Mouse (Mus musculus) CH12.LX (cell line): ENCODE results near the gene Coq10b. TPM values are rescaled to one million over a fixed set of nuclear protein-coding genes. Genes with fewer than 3 reads are reported as not detected.

Source experiments
- DNase-seq: peaks from one replicate; pipeline ENCODE4 v3.0.0-alpha.2; 2013; ENCODE audit errors: extremely low read depth
- H3K27ac ChIP-seq: 2 replicates; pipeline ENCODE4 v1.5.1; 2012; ENCODE audit warnings: low read depth, mild to moderate bottlenecking, control low read depth, moderate library complexity; ENCODE audit not compliant: insufficient read depth
- H3K27me3 ChIP-seq: replicated peaks from 2 replicates; pipeline ENCODE3; 2012; ENCODE audit warnings: inconsistent platforms
- H3K36me3 ChIP-seq, 2 experiments: replicated peaks in 1 of 2; 2 replicates each; pipeline versions ENCODE3 to v1.6.1; 2012; ENCODE audit warnings: inconsistent platforms in 1 of 2, low read length in 1 of 2, mild to moderate bottlenecking in 1 of 2, mixed read lengths in 1 of 2, moderate library complexity in 1 of 2; ENCODE audit not compliant: control insufficient read depth in 1 of 2, insufficient read depth in 1 of 2
- H3K4me1 ChIP-seq, 2 experiments: 2 replicates each; pipeline ENCODE4 v1.6.1; 2012; ENCODE audit warnings: inconsistent platforms in 1 of 2, moderate library complexity in 1 of 2; ENCODE audit not compliant: insufficient read depth in 2 of 2, control insufficient read depth in 1 of 2
- H3K4me2 ChIP-seq: 2 replicates; pipeline ENCODE4 v1.6.1; 2012; ENCODE audit warnings: low read depth, mild to moderate bottlenecking, control low read depth; ENCODE audit not compliant: poor library complexity, insufficient read depth, severe bottlenecking
- H3K4me3 ChIP-seq, 3 experiments: fragments of 150-350 bp in 1 of 3; sonication (generic) in 1 of 3; replicated peaks in 1 of 3; 2 replicates each; pipeline versions ENCODE3 to v1.5.1; 2011 to 2012; ENCODE audit warnings: low read depth in 2 of 3, low read length in 2 of 3, mild to moderate bottlenecking in 2 of 3, moderate library complexity in 2 of 3, control low read depth in 1 of 3, improper control_type of control experiment in 1 of 3, inconsistent platforms in 1 of 3, mixed read lengths in 1 of 3; ENCODE audit not compliant: poor library complexity in 1 of 3
- H3K79me2 ChIP-seq: replicated peaks from 2 replicates; pipeline ENCODE4 v1.6.1; 2012; ENCODE audit warnings: mild to moderate bottlenecking, moderate library complexity; ENCODE audit not compliant: control insufficient read depth, poor library complexity, insufficient read depth, severe bottlenecking; ENCODE audit errors: extremely low read depth
- H3K9ac ChIP-seq: 2 replicates; pipeline ENCODE4 v1.6.1; 2012; ENCODE audit warnings: low read depth, mild to moderate bottlenecking, control low read depth, moderate library complexity; ENCODE audit not compliant: insufficient read depth
- H3K9me3 ChIP-seq: replicated peaks from 2 replicates; pipeline ENCODE3; 2012; ENCODE audit warnings: low read length, inconsistent platforms, mixed read lengths
- BHLHE40 ChIP-seq: IDR thresholded peaks from 2 replicates; pipeline ENCODE4 v1.6.1; 2011; ENCODE audit warnings: mild to moderate bottlenecking, low read depth, low read length, improper control_type of control experiment
- CHD1 ChIP-seq: IDR thresholded peaks from 2 replicates; pipeline ENCODE4 v1.6.1; 2012; ENCODE audit warnings: low read depth, low read length, improper control_type of control experiment, inconsistent platforms
- CHD2 ChIP-seq: IDR thresholded peaks from 2 replicates; pipeline ENCODE4 v1.6.1; 2011; ENCODE audit warnings: low read length, improper control_type of control experiment
- CTCF ChIP-seq, 2 experiments: IDR thresholded peaks in 1 of 2; conservative IDR thresholded peaks in 1 of 2; 2 replicates each; pipeline ENCODE4 v1.5.1; 2011 to 2012; ENCODE audit warnings: low read depth in 2 of 2, low read length in 2 of 2, improper control_type of control experiment in 1 of 2, inconsistent platforms in 1 of 2, mild to moderate bottlenecking in 1 of 2, moderate library complexity in 1 of 2
- E2F4 ChIP-seq: IDR thresholded peaks from 2 replicates; pipeline ENCODE4 v1.6.1; 2011; ENCODE audit warnings: low read depth, low read length, improper control_type of control experiment; ENCODE audit not compliant: insufficient replicate concordance
- ELF1 ChIP-seq: IDR thresholded peaks from 2 replicates; pipeline ENCODE4 v1.6.1; 2014; ENCODE audit warnings: low read depth, mild to moderate bottlenecking, inconsistent platforms, low read length, improper control_type of control experiment
- EP300 ChIP-seq: IDR thresholded peaks from 2 replicates; pipeline ENCODE4 v1.6.1; 2011; ENCODE audit warnings: low read length, improper control_type of control experiment
- ETS1 ChIP-seq: conservative IDR thresholded peaks from 2 replicates; pipeline ENCODE4 v1.6.1; 2012; ENCODE audit warnings: low read depth, mild to moderate bottlenecking, inconsistent platforms, low read length, improper control_type of control experiment, moderate library complexity
- GABPA ChIP-seq: IDR thresholded peaks from 2 replicates; pipeline ENCODE4 v1.6.1; 2012; ENCODE audit warnings: low read depth, low read length, improper control_type of control experiment, inconsistent platforms; ENCODE audit not compliant: insufficient replicate concordance
- HCFC1 ChIP-seq: IDR thresholded peaks from 2 replicates; pipeline ENCODE4 v1.6.1; 2012; ENCODE audit warnings: low read depth, mild to moderate bottlenecking, inconsistent platforms, low read length, improper control_type of control experiment
- IRF4 ChIP-seq: IDR thresholded peaks from 2 replicates; pipeline ENCODE4 v1.6.1; 2014; ENCODE audit warnings: low read depth, mild to moderate bottlenecking, inconsistent platforms, low read length, improper control_type of control experiment
- JUN ChIP-seq: IDR thresholded peaks from 2 replicates; pipeline ENCODE4 v1.6.1; 2011; ENCODE audit warnings: low read depth, mild to moderate bottlenecking, low read length, improper control_type of control experiment, moderate library complexity; ENCODE audit not compliant: insufficient read depth
- JUND ChIP-seq: conservative IDR thresholded peaks from 2 replicates; pipeline ENCODE4 v1.6.1; 2011; ENCODE audit warnings: low read depth, low read length, improper control_type of control experiment
- KAT2A ChIP-seq: IDR thresholded peaks from 2 replicates; pipeline ENCODE4 v1.6.1; 2012; ENCODE audit warnings: low read length, improper control_type of control experiment, inconsistent platforms; ENCODE audit not compliant: insufficient replicate concordance
- MAFK ChIP-seq: IDR thresholded peaks from 2 replicates; pipeline ENCODE4 v1.6.1; 2011; ENCODE audit warnings: low read length, improper control_type of control experiment; ENCODE audit not compliant: insufficient replicate concordance
- MAX ChIP-seq: IDR thresholded peaks from 2 replicates; pipeline ENCODE4 v1.6.1; 2011; ENCODE audit warnings: low read length, improper control_type of control experiment
- MAZ ChIP-seq: IDR thresholded peaks from 2 replicates; pipeline ENCODE4 v1.6.1; 2012; ENCODE audit warnings: low read depth, mild to moderate bottlenecking, inconsistent platforms, low read length, improper control_type of control experiment, moderate library complexity
- MEF2A ChIP-seq: IDR thresholded peaks from 2 replicates; pipeline ENCODE4 v1.6.1; 2014; ENCODE audit warnings: low read depth, mild to moderate bottlenecking, inconsistent platforms, low read length, improper control_type of control experiment, borderline replicate concordance
- MXI1 ChIP-seq: IDR thresholded peaks from 2 replicates; pipeline ENCODE4 v1.6.1; 2011; ENCODE audit warnings: mild to moderate bottlenecking, low read depth, low read length, improper control_type of control experiment
- MYC ChIP-seq: IDR thresholded peaks from 2 replicates; pipeline ENCODE4 v1.6.1; 2011; ENCODE audit warnings: low read depth, mild to moderate bottlenecking, improper control_type of control experiment, low read length
- NELFE ChIP-seq: IDR thresholded peaks from 2 replicates; pipeline ENCODE4 v1.6.1; 2011; ENCODE audit warnings: low read depth, low read length, improper control_type of control experiment
- NRF1 ChIP-seq: IDR thresholded peaks from 2 replicates; pipeline ENCODE4 v1.6.1; 2014; ENCODE audit warnings: low read depth, mild to moderate bottlenecking, inconsistent platforms, low read length, improper control_type of control experiment, moderate library complexity
- PAX5 ChIP-seq: IDR thresholded peaks from 2 replicates; pipeline ENCODE4 v1.6.1; 2012; ENCODE audit warnings: low read length, inconsistent platforms, mixed read lengths
- POLR2A ChIP-seq: IDR thresholded peaks from 2 replicates; pipeline ENCODE4 v1.6.1; 2011; ENCODE audit warnings: low read depth, mild to moderate bottlenecking, improper control_type of control experiment, low read length
- POLR2AphosphoS2 ChIP-seq: IDR thresholded peaks from 2 replicates; pipeline ENCODE4 v1.6.1; 2011; ENCODE audit warnings: low read depth, low read length, improper control_type of control experiment
- RAD21 ChIP-seq: IDR thresholded peaks from 2 replicates; pipeline ENCODE4 v1.6.1; 2011; ENCODE audit warnings: low read depth, mild to moderate bottlenecking, low read length, improper control_type of control experiment, moderate library complexity
- RCOR1 ChIP-seq: conservative IDR thresholded peaks from 2 replicates; pipeline ENCODE4 v1.6.1; 2012; ENCODE audit warnings: low read depth, mild to moderate bottlenecking, inconsistent platforms, low read length, improper control_type of control experiment
- SIN3A ChIP-seq: IDR thresholded peaks from 2 replicates; pipeline ENCODE4 v1.6.1; 2012; ENCODE audit warnings: low read length, improper control_type of control experiment, inconsistent platforms
- SMC3 ChIP-seq: IDR thresholded peaks from 2 replicates; pipeline ENCODE4 v1.6.1; 2011; ENCODE audit warnings: low read depth, low read length, improper control_type of control experiment
- TBP ChIP-seq: conservative IDR thresholded peaks from 2 replicates; pipeline ENCODE4 v1.6.1; 2011; ENCODE audit warnings: low read depth, low read length, improper control_type of control experiment
- TCF12 ChIP-seq: IDR thresholded peaks from 2 replicates; pipeline ENCODE4 v1.6.1; 2014; ENCODE audit warnings: low read depth, mild to moderate bottlenecking, inconsistent platforms, low read length, improper control_type of control experiment
- UBTF ChIP-seq: IDR thresholded peaks from 2 replicates; pipeline ENCODE4 v1.6.1; 2012; ENCODE audit warnings: low read depth, mild to moderate bottlenecking, inconsistent platforms, low read length, improper control_type of control experiment, moderate library complexity
- USF1 ChIP-seq: IDR thresholded peaks from 2 replicates; pipeline ENCODE4 v1.6.1; 2014; ENCODE audit warnings: low read depth, mild to moderate bottlenecking, inconsistent platforms, low read length, improper control_type of control experiment
- USF2 ChIP-seq: conservative IDR thresholded peaks from 2 replicates; pipeline ENCODE4 v1.6.1; 2011; ENCODE audit warnings: low read depth, low read length, improper control_type of control experiment
- ZC3H11A ChIP-seq: IDR thresholded peaks from 2 replicates; pipeline ENCODE4 v1.6.1; 2012; ENCODE audit warnings: low read depth, mild to moderate bottlenecking, inconsistent platforms, low read length, improper control_type of control experiment
- ZKSCAN1 ChIP-seq: IDR thresholded peaks from 2 replicates; pipeline ENCODE4 v1.6.1; 2012; ENCODE audit warnings: low read depth, inconsistent platforms, low read length, improper control_type of control experiment, borderline replicate concordance
- ZMIZ1 ChIP-seq: IDR thresholded peaks from 2 replicates; pipeline ENCODE4 v1.6.1; 2012; ENCODE audit warnings: low read depth, mild to moderate bottlenecking, inconsistent platforms, low read length, improper control_type of control experiment
- ZNF384 ChIP-seq: IDR thresholded peaks from 2 replicates; pipeline ENCODE4 v1.6.1; 2012; ENCODE audit warnings: low read depth, low read length, improper control_type of control experiment, inconsistent platforms
- dilution Hi-C: fragments of 300-500 bp; cut with MboI; formaldehyde crosslinking; loops from 2 replicates; pipeline ENCODE4 v1.14.3; 2020; ENCODE audit warnings: low sequenced_read_pairs; ENCODE audit not compliant: extremely low pct_unique_long_range_greater_than_20kb, extremely low pct_ligation_motif_present
- in situ Hi-C: fragments of 300-500 bp; cut with MboI; formaldehyde crosslinking; loops from 3 replicates; pipeline ENCODE4 v1.14.3; 2019; ENCODE audit warnings: low sequenced_read_pairs, low pct_ligation_motif_present, low pct_unique_long_range_greater_than_20kb, mixed read lengths
- polyA plus RNA-seq: library from polyadenylated mRNA; unstranded; fragments of >175 nt; gene quantifications from 2 replicates; pipeline ENCODE4 v1.2.1, GENCODE M21; 2012; ENCODE audit warnings: low read depth; ENCODE audit not compliant: insufficient read length
- total RNA-seq, 2 experiments: library from RNA; depleted of rRNA; stranded (reverse); fragments of 300-350 nt in 1 of 2; fragments of >200 nt in 1 of 2; gene quantifications; 2 replicates each; pipeline ENCODE4 v1.2.3; 2012 to 2014

The Coq10b gene
- total and polyA plus RNA-seq, 3 experiments = 3.0 to 14.4 (median 7.0) TPM

- H3K4me1 ChIP-seq = peaks cover 4 to 41% of the 10 kb centered on the region in 2 experiments; a peak in 3 of 4 replicates
- dilution Hi-C loops = no loop called here
- H3K9ac ChIP-seq = peak within 1 kb of the TSS; percentile 98
Measured at GRCm38 (mm10) chr1:55087932-55088610, 35.5 kb downstream of the Coq10b start, which contains the start of the genes Hspe1 and Hspd1. Gene Hspe1, plus strand, starts transcription at chr1:55088132. Gene Hspd1, minus strand, starts transcription at chr1:55088243.

More at GRCm38 (mm10) chr1:55087932-55088610, 35.5 kb downstream of the Coq10b start, which contains the start of the genes Hspe1 and Hspd1:
- peaks cover 28 to 52% of the 10 kb centered on the region in 2 experiments for H3K36me3 ChIP-seq
- in situ Hi-C loops = no loop called here
- TF ChIP-seq MYC (peak; percentile 85), CHD2 (peak; percentile 93), RCOR1 (0 out of 2 replicates have a peak, but pooled peaks have one; percentile 43), TCF12 (peak; percentile 75), CTCF (conservative IDR thresholded peaks at IDR 0.05 in 1 of 2, IDR thresholded peaks at IDR 0.05 in 1 of 2; ENCODE audit: low read depth in 2 of 2, low read length in 2 of 2) (no peak), RAD21 (no peak), PAX5 (no peak), NELFE (peak; percentile 94), SMC3 (no peak), ETS1 (peak; percentile 41; the same call in 1 of the 2 replicates), BHLHE40 (peak; percentile 69), POLR2A (peak; percentile 84), MAFK (no peak), SIN3A (peak; percentile 77; the same call in 1 of the 2 replicates), GABPA (no peak; the same call in 1 of the 2 replicates), MXI1 (peak; percentile 96), KAT2A (peak; percentile 91), ZKSCAN1 (no peak; the same call in 1 of the 2 replicates), ZNF384 (no peak), E2F4 (no peak), UBTF (0 out of 2 replicates have a peak, but pooled peaks have one; percentile 50), JUN (no peak), MAX (peak; percentile 86), USF1 (peak; percentile 43; the same call in 1 of the 2 replicates), TBP (0 out of 2 replicates have a peak, but pooled peaks have one; percentile 52), ZMIZ1 (peak; percentile 85), POLR2AphosphoS2 (no peak; the same call in 1 of the 2 replicates), ELF1 (peak; percentile 96), ZC3H11A (no peak), MEF2A (peak; percentile 66; the same call in 1 of the 2 replicates), IRF4 (peak; percentile 69), EP300 (no peak), MAZ (peak; percentile 99), CHD1 (no peak), NRF1 (peak; percentile 87), USF2 (no peak; the same call in 1 of the 2 replicates), HCFC1 (peak; percentile 89), JUND (no peak)
- no peaks in the 10 kb centered on the region for H3K9me3 ChIP-seq
- H3K4me2 ChIP-seq = peak within 1 kb of the TSS; percentile 99
- H3K27me3 ChIP-seq = no peaks in the 10 kb centered on the region
- H3K79me2 ChIP-seq = peaks cover 65% of the 10 kb centered on the region
- H3K4me3 ChIP-seq = peak within 1 kb of the TSS; percentile 95 to 100 (median 100)
- peak within 1 kb of the TSS; percentile 92 for H3K27ac ChIP-seq
- peak; percentile 98 for DNase-seq
